Mouse (Mus musculus) gastrocnemius, adult 8-10 months (tissue): ENCODE results near the gene Dcst2. TPM values are rescaled to one million over a fixed set of nuclear protein-coding genes. Genes with fewer than 3 reads are reported as not detected.

Source experiments
- DNase-seq, 2 experiments: peaks; one replicate each; pipeline ENCODE4 v3.0.0; 2022; ENCODE audit warnings: low spot score in 2 of 2
- total RNA-seq, 4 experiments: library from RNA; stranded (reverse); gene quantifications; 2 replicates each; pipeline ENCODE4 v1.2.4; 2022

The Dcst2 gene
- under 1 TPM in 1 of 4 experiments, not detected in 3; 0.13 TPM for total RNA-seq

GRCm38 (mm10) chr3:89361675-89362074, at the start of gene Dcst2:
TSS of gene Dcst2 (plus strand) at chr3:89361975.
- DNase-seq = no peak

GRCm38 (mm10) chr3:89314340-89314739, 47.4 kb upstream of the Dcst2 start:
- DNase-seq = no peak

- no peak for DNase-seq
These were observed 47.0 kb upstream of the Dcst2 start for GRCm38 (mm10) chr3:89314791-89315190.

- DNase-seq = peak; percentile 61 to 73
These were observed 46.4 kb upstream of the Dcst2 start for GRCm38 (mm10) chr3:89315195-89315929.

GRCm38 (mm10) chr3:89315930-89316831, 45.6 kb upstream of the Dcst2 start:
- DNase-seq = no peak

GRCm38 (mm10) chr3:89316833-89317232, 44.9 kb upstream of the Dcst2 start:
- peak; percentile 73 to 81 for DNase-seq

GRCm38 (mm10) chr3:89317246-89317645, 44.5 kb upstream of the Dcst2 start:
- DNase-seq = no peak

- DNase-seq = no peak
These were observed 43.5 kb upstream of the Dcst2 start for GRCm38 (mm10) chr3:89318316-89318715.

- no peak for DNase-seq
These were observed 42.7 kb upstream of the Dcst2 start for GRCm38 (mm10) chr3:89318971-89319590.

- DNase-seq = no peak
These were observed 42.0 kb upstream of the Dcst2 start for GRCm38 (mm10) chr3:89319591-89320350.

- no peak for DNase-seq
These were observed 41.1 kb upstream of the Dcst2 start for GRCm38 (mm10) chr3:89320581-89321182.

GRCm38 (mm10) chr3:89321183-89322130, 40.3 kb upstream of the Dcst2 start:
- no peak for DNase-seq

GRCm38 (mm10) chr3:89322131-89322500, 39.7 kb upstream of the Dcst2 start:
- no peak for DNase-seq

GRCm38 (mm10) chr3:89322514-89323165, 39.1 kb upstream of the Dcst2 start, which contains the start of gene Efna3:
TSS of gene Efna3 (minus strand) at chr3:89322965.
- DNase-seq = peak; percentile 40 to 41

- DNase-seq = no peak
These were observed 35.9 kb upstream of the Dcst2 start for GRCm38 (mm10) chr3:89325882-89326281.

- DNase-seq = no peak
These were observed 34.4 kb upstream of the Dcst2 start for GRCm38 (mm10) chr3:89327371-89327870.

- DNase-seq = no peak
These were observed 33.2 kb upstream of the Dcst2 start for GRCm38 (mm10) chr3:89328623-89329022.

GRCm38 (mm10) chr3:89330346-89330745, 31.4 kb upstream of the Dcst2 start:
- DNase-seq = no peak

- no peak for DNase-seq
These were observed 30.8 kb upstream of the Dcst2 start for GRCm38 (mm10) chr3:89330948-89331347.
